Mouse (Mus musculus) testis, adult 2 months (tissue): Measurements from ENCODE around the gene Tap2.

Source experiments
- CTCF ChIP-seq: fragments of 200-500 bp; IDR thresholded peaks from 2 replicates; pipeline ENCODE4 v1.5.1; 2012; ENCODE audit warnings: low read depth, mild to moderate bottlenecking, inconsistent platforms, low read length, moderate library complexity; ENCODE audit not compliant: control insufficient read depth, insufficient read depth, insufficient replicate concordance
- POLR2A ChIP-seq: fragments of 200-500 bp; IDR thresholded peaks from 2 replicates; pipeline ENCODE4 v1.6.1; 2012; ENCODE audit warnings: low read depth, mild to moderate bottlenecking, inconsistent platforms, low read length, moderate library complexity; ENCODE audit not compliant: control insufficient read depth

- TF ChIP-seq CTCF (no peak), POLR2A (no peak)
Measured at GRCm38 (mm10) chr17:34170487-34170876, 32.8 kb upstream of the Tap2 start.
